Mouse (Mus musculus): ENCODE results near the gene Omt2b. TPM values are rescaled to one million over a fixed set of nuclear protein-coding genes. Genes with fewer than 3 reads are reported as not detected.
"Not testable (repeated sequence)": the region's sequence is repeated elsewhere in the genome, so short reads cannot be mapped to it uniquely, and the experiment has no call there.

The Omt2b gene
- polyA plus RNA-seq, 1 experiment from 2014 or later = not detected

DNA sequence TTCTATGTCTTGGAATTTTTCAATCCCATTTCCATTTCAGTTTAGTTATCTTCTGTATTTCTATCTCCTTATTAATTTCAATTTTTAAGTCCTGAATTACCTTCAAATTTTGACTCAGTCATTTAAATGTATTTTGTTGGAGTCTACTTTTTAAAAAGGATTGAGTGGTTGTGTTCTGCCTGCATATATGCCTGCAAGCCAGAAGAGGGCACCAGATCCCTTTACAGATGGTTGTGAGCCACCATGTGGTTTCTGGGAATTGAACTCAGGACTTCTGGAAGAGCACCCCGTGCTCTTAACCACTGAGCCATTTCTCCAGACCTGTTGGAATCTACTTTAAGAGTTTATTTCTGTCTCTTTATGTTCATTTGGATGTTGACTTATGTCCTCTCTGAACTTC, 7.9 kb upstream of the Omt2b start:
- H3K4me3 ChIP-seq (replicated peaks) = no peak overlapping the region
- WGBS (ENCODE audit: insufficient replicate concordance) = 8% methylated on average over 1 of the region's 1 CpGs
- no peak overlapping the region for H3K9ac ChIP-seq
- no peak overlapping the region for H3K4me2 ChIP-seq
- no peaks in the 10 kb centered on the region for H3K4me1 ChIP-seq (replicated peaks)
- DNase-seq (no peak), ATAC-seq (ENCODE audit: low read depth) (no peak)
- H3K27me3 ChIP-seq = no peaks in the 10 kb centered on the region
- H3K9me3 ChIP-seq (replicated peaks) = no peaks in the 10 kb centered on the region
- no peaks in the 10 kb centered on the region for H3K36me3 ChIP-seq
- no peak overlapping the region for H3K27ac ChIP-seq

DNA sequence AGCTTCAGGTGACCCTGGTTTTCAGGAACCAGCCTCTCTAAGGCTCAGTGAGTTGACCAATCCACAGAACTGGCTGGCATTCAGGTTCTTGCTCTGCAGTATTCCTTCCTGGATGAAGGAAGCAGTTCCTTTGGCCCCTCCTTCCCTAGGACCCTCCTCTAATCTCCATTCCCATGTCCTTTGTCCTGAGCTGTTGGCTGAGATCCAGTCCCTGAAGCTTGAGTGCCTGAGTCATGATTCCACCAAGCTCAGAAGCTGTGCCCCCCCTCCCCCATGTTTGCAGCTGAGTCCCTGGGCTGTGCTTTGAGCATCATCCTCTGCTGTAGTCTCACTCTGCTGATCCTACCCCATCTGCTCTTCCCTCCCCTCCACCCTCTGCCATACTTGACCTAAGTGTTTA, 9.7 kb downstream of the Omt2b start:
- H3K27me3 ChIP-seq; H3K36me3 ChIP-seq; ATAC-seq (ENCODE audit: low read depth); H3K4me3 ChIP-seq (replicated peaks); DNase-seq; H3K4me1 ChIP-seq (replicated peaks); H3K9ac ChIP-seq; H3K4me2 ChIP-seq; H3K9me3 ChIP-seq (replicated peaks); H3K27ac ChIP-seq: not testable (repeated sequence)

DNA sequence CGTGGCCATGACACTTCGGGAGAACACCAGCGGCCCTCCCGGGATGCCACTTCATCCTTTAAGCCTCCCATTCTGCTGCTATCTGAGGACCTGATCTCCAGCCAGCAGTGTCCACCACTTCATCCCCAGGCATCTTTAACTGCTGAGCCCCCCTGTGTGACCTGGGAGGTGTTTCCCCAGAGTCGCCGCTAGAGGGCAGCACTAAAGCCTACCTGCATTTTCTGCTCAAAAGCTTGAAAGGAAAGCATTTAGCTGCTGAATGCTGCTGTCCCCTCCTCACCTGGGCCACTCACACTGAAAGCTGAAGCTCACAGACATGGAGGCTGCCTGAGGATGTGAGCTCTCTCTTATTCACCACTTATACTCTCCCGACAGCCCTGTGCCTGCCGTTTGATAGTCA, 12.9 kb downstream of the Omt2b start:
- H3K4me1 ChIP-seq (replicated peaks); H3K27me3 ChIP-seq; H3K36me3 ChIP-seq; H3K4me2 ChIP-seq; H3K9me3 ChIP-seq (replicated peaks); ATAC-seq (ENCODE audit: low read depth); H3K9ac ChIP-seq; H3K4me3 ChIP-seq (replicated peaks); H3K27ac ChIP-seq: not testable (repeated sequence)
- 16% methylated on average over 8 of the region's 8 CpGs for WGBS (ENCODE audit: insufficient replicate concordance)
- peak; percentile 7 for DNase-seq

DNA sequence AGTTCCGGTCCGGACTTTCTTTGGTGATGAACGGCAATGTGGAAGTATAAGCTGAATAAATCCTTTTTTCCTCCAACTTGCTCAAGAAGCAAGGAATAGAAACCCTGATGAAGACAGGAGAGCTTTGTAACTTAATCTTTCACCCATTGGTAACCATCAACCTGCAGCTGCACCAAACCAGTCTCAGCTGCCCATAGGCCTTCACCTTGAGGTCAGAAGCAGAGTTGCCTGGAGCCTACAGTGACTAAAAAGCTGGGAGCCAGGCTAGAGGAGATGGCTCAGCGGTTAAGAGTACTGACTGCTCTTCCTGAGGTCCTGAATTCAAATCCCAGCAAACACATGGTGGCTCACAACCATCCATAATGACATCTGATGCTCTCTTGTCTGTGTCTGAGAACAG, 15.1 kb downstream of the Omt2b start:
- not testable (repeated sequence) for H3K9ac ChIP-seq; H3K4me1 ChIP-seq (replicated peaks); H3K9me3 ChIP-seq (replicated peaks); H3K27me3 ChIP-seq; H3K36me3 ChIP-seq; H3K4me3 ChIP-seq (replicated peaks); H3K4me2 ChIP-seq; H3K27ac ChIP-seq; ATAC-seq (ENCODE audit: low read depth); DNase-seq
- WGBS (ENCODE audit: insufficient replicate concordance) = 63% methylated on average over 4 of the region's 4 CpGs

DNA sequence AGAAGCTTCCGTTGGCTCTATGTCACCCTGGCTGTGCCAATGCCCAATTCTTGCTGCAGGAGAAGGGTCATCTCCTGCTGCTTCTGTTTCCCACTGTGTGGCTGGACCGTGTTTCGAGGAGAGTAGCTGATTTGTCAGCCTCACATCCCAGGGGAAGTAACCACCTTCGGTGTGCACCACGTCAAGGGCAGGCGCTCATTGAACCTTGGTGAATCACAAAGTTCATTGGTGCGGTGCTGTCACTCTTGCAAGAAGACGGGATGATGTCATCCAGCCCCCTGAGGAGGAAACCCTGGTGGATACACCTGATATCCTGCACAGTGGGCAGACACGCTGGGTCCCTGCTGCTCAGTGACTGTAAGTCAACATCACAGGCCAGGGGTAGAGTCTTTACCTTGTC, 15.7 kb downstream of the Omt2b start:
- H3K9ac ChIP-seq; H3K9me3 ChIP-seq (replicated peaks); H3K4me3 ChIP-seq (replicated peaks); H3K4me1 ChIP-seq (replicated peaks); H3K27me3 ChIP-seq; DNase-seq; H3K27ac ChIP-seq; H3K36me3 ChIP-seq; ATAC-seq (ENCODE audit: low read depth); H3K4me2 ChIP-seq: not testable (repeated sequence)
- WGBS (ENCODE audit: insufficient replicate concordance) = 56% methylated on average over 9 of the region's 9 CpGs

DNA sequence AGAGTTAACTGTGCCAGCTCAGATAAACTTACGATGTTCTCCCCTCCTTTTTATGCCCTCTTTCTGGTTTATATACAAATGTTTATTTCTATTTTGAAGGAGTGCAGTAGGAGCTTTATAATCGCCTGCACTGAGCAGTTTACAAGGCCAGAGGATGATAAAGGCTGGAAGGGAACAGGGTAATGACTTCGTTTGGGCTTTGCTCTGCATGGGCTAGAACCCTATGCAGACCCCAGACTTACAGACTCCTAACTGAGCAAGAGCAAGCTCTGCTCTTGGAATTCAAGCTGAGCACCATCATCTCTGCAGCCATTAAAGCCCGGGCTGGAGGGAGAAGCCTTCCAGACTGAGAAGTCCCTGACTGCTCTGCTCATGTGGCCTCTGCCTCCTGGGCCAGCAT, 17.8 kb downstream of the Omt2b start:
- H3K4me3 ChIP-seq (replicated peaks); H3K4me1 ChIP-seq (replicated peaks); H3K27me3 ChIP-seq; DNase-seq; ATAC-seq (ENCODE audit: low read depth); H3K9me3 ChIP-seq (replicated peaks); H3K27ac ChIP-seq; H3K36me3 ChIP-seq; H3K4me2 ChIP-seq; H3K9ac ChIP-seq: not testable (repeated sequence)
- 32% methylated on average over 4 of the region's 4 CpGs for WGBS (ENCODE audit: insufficient replicate concordance)

DNA sequence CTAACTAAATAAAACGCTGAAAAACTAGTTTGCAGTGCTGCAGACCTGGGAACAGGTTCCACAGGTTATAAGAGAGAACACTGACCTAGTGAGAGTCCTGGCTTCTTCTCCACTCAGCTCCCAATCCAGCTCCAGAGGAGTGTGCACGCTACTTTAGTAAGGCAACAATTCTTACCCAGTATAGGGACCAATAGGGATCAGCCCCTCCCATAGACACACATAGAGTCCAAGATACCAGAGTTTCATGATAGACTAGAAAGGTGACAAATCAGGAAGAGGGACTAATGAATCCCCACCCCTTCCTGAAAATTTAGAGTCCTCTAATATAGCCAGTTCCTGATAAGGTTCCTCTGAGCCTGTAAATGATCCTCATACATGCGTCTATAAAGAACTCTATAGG, 19.6 kb downstream of the Omt2b start:
- 59% methylated on average over 3 of the region's 3 CpGs for WGBS (ENCODE audit: insufficient replicate concordance)

DNA sequence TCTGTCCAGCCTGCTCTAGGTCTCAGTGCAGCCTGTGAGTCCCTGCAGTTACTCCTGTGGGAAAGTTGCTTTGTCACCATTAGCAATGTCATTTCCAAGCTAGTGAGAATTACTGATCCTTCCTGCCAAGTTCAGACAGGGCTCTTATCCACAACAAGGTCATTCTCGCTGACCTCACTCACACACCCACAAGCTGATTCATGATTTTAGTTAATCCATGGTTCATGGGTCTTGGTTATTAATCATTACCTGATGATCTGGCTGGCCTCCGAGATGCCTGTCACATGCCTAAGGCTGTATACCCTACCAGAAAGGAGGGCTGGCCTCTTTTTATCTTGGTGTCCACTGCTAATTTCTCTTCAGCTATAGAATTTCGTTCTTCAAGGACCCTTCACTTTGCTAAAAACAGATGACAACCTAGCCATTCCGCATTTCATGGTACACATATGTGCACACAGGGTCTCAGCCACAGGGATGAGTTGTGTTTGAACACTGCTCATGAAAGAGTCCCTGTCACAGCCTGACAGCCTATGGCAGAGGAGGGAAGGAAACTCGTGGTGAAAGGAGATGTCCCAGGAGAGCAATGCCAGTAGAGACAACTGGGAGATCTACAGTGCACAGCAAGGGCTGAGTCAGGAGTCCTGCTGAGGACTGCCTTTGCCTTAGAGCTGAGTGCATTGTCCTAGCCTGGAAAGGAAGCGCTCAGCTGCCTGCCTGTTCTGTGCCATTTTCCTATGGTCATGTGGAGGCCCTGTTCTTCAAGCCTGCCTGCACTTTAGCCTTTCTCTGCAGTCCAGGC, 21.0 kb downstream of the Omt2b start:
- H3K9me3 ChIP-seq (replicated peaks); H3K9ac ChIP-seq; DNase-seq; H3K27me3 ChIP-seq; H3K27ac ChIP-seq; H3K4me1 ChIP-seq (replicated peaks); H3K4me2 ChIP-seq; H3K4me3 ChIP-seq (replicated peaks); H3K36me3 ChIP-seq; ATAC-seq (ENCODE audit: low read depth): not testable (repeated sequence)
- WGBS (ENCODE audit: insufficient replicate concordance) = 41% methylated on average over 6 of the region's 6 CpGs

More for the DNA sequence above, 19.6 kb downstream of the Omt2b start:
- Histone ChIP-seq H3K9me3 (replicated peaks) (no peaks in the 10 kb centered on the region), H3K4me1 (replicated peaks) (no peaks in the 10 kb centered on the region), H3K4me3 (replicated peaks) (no peak overlapping the region), H3K36me3 (no peaks in the 10 kb centered on the region), H3K27ac (no peak overlapping the region), H3K4me2 (no peak overlapping the region), H3K27me3 (no peaks in the 10 kb centered on the region), H3K9ac (no peak overlapping the region)
- DNase-seq = no peak
- ATAC-seq (ENCODE audit: low read depth) = no peak

DNA sequence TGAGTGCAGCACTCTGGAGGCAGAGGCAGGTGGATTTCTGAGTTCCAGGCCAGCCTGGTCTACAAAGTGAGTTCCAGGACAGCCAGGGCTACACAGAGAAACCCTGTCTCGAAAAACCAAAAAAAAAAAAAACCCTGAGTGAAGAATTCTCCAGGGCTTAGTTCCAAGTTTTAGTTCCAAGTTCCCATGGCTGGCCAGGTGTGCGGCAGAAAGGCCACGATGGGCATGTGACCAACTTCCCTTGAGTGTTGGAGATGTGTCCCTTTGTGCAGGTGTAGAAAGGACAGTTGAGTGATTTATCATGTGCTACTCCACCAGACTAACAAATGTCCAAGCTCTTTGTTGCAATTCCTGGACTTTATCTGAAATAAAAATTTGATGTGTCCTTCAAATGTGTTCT, 21.8 kb downstream of the Omt2b start:
- H3K4me1 ChIP-seq (replicated peaks); DNase-seq; H3K27ac ChIP-seq; H3K9ac ChIP-seq; H3K36me3 ChIP-seq; ATAC-seq (ENCODE audit: low read depth); H3K4me3 ChIP-seq (replicated peaks); H3K4me2 ChIP-seq; H3K9me3 ChIP-seq (replicated peaks); H3K27me3 ChIP-seq: not testable (repeated sequence)
- 63% methylated on average over 3 of the region's 3 CpGs for WGBS (ENCODE audit: insufficient replicate concordance)

DNA sequence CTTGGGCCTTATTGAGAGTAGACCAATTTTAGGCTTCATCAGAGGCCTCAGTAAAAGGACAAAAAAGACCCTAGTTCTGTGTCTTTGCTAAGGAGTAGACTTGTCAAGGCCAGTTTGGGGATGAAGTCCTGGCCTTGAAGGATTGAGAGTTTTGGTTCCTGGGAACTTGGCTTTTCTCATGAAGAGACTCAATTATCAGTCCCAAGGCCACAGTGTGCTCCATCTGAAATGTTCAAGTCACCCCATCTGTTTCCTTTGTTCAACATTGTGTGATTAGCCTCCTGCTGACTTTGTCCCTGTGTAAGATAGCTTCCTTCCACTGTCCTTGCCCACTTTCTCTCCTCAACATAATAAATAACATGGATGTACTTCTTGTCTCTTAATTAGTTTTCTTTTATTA, 22.6 kb downstream of the Omt2b start:
- not testable (repeated sequence) for H3K4me1 ChIP-seq (replicated peaks); H3K27me3 ChIP-seq; H3K27ac ChIP-seq; DNase-seq; H3K4me2 ChIP-seq; H3K36me3 ChIP-seq; H3K9ac ChIP-seq; H3K4me3 ChIP-seq (replicated peaks); ATAC-seq (ENCODE audit: low read depth); H3K9me3 ChIP-seq (replicated peaks)

DNA sequence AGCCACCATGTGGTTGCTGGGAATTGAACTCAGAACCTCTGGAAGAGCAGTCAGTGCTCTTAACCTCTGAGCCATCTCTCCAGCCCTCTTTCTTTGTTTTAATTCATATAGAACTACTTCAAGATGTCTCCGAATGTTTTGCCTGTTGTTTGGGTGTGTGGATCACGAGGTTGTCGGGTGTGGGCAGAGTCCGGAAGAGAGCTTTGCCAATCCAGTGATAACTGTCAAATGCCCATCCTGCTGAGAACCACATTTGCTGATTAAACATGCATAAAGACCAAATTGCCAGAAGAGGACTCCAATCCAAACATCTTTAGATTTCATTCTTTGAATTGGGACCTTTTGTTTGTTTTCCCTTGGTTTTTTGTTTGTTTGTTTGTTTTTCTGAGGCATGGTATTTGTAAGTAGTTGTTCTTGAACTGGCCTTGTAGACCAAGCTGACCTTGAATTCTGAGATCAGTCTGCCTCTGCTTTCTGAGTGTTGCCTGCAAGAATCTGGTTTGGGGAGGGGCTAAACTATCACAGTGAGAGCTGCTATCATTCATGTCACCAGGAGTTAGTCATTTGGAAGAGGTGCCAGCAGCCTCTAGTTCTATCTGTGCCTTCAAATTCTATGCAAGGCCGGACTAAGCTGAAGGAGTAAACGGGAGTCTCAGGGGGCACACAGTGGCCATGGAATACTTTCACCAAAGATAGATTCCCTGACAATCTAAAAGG, 24.3 kb downstream of the Omt2b start:
- H3K27ac ChIP-seq = no peak overlapping the region
- H3K4me1 ChIP-seq (replicated peaks) = no peaks in the 10 kb centered on the region
- H3K36me3 ChIP-seq = no peaks in the 10 kb centered on the region
- no peak for ATAC-seq (ENCODE audit: low read depth)
- H3K27me3 ChIP-seq = no peaks in the 10 kb centered on the region
- H3K4me2 ChIP-seq = no peak overlapping the region
- 50% methylated on average over 6 of the region's 6 CpGs for WGBS (ENCODE audit: insufficient replicate concordance)
- no peak overlapping the region for H3K9ac ChIP-seq
- H3K4me3 ChIP-seq (replicated peaks) = no peak overlapping the region
- no peak for DNase-seq
- H3K9me3 ChIP-seq (replicated peaks) = no peaks in the 10 kb centered on the region

Data from liver, embryonic 13.5 days (tissue).